ENCODE assay signal across 20 mouse cellular contexts in genomic region chr8:46791664-46792371, GRCm38 (mm10). TPM values are rescaled to one million over a fixed set of nuclear protein-coding genes. Genes with fewer than 3 reads are reported as not detected.
A peak's percentile ranks its signal among the peaks of the same experiment; 100 is the strongest.
DNase-seq lines count a peak whose midpoint lies in the region; ATAC-seq and TF ChIP-seq lines count a peak whose summit lies in the region.
"Had no signal": no experiment of that assay in that cellular context is flagged by ENCODE, and none has a peak within 500 bp of the region (broad histone marks: within the 10 kb centered on the region; RNA-seq: fewer than 3 reads in every experiment).

No protein-coding gene starts in this region.

- WGBS in lung, postnatal 0 days: 59% methylated on average over 5 of the region's 5 CpGs
- 64% methylated on average over 5 of the region's 5 CpGs for WGBS in liver, embryonic 13.5 days (ENCODE audit: insufficient replicate concordance)
- 77% methylated on average over 5 of the region's 5 CpGs for WGBS in stomach, embryonic 16.5 days

- H3K4me2 ChIP-seq in lung, postnatal 0 days (replicated peaks; ENCODE audit: low read depth, low read length): no peak overlapping the region; the same call in 1 of the 2 replicates
- no peak overlapping the region for H3K4me2 ChIP-seq in liver, embryonic 13.5 days
- H3K4me2 ChIP-seq in stomach, embryonic 16.5 days (ENCODE audit: low read depth, low read length): no peak overlapping the region
- H3K4me2 ChIP-seq: embryonic facial prominence, embryonic 15.5 days; hindbrain, embryonic 12.5 days; limb, embryonic 12.5 days had no signal

- TF ChIP-seq CTCF in lung, postnatal 0 days (IDR thresholded peaks at IDR 0.05): no peak

- H3K27ac ChIP-seq in lung, postnatal 0 days (ENCODE audit: low read length): peak overlapping the region; percentile 57
- H3K27ac ChIP-seq in liver, embryonic 13.5 days: peak overlapping the region; percentile 4; the same call in 1 of the 2 replicates
- peak overlapping the region; percentile 29; the same call in 1 of the 2 replicates for H3K27ac ChIP-seq in stomach, embryonic 16.5 days (ENCODE audit: low read length)
- H3K27ac ChIP-seq: embryonic facial prominence, embryonic 15.5 days; forebrain, embryonic 10.5 days; hindbrain, embryonic 12.5 days; layer of hippocampus, adult 2 months; left cerebral cortex, adult 2 months; limb, embryonic 12.5 days; midbrain, embryonic 10.5 days had no signal

- no peak overlapping the region for H3K4me3 ChIP-seq in lung, postnatal 0 days (ENCODE audit: low read depth, low read length)
- H3K4me3 ChIP-seq in liver, embryonic 13.5 days (replicated peaks): no peak overlapping the region
- H3K4me3 ChIP-seq in stomach, embryonic 16.5 days (replicated peaks; ENCODE audit: low read length): no peak overlapping the region
- H3K4me3 ChIP-seq: embryonic facial prominence, embryonic 15.5 days; forebrain, embryonic 10.5 days; hindbrain, embryonic 12.5 days; layer of hippocampus, adult 2 months; left cerebral cortex, adult 2 months; limb, embryonic 12.5 days; midbrain, embryonic 10.5 days had no signal

- DNase-seq in lung, postnatal 0 days (ENCODE audit: low spot score): peak; percentile 23
- no peak for DNase-seq in lung, postnatal 36 days
- DNase-seq in adipocyte (ENCODE audit: low spot score): peak; percentile 10
- no peak for DNase-seq in liver, embryonic 13.5 days
- no peak for DNase-seq in adrenal gland, adult 18-20 months (ENCODE audit: low spot score in 2 of 2)
- DNase-seq in right cerebral cortex, adult 18-20 months: no peak
- DNase-seq: adrenal gland, postnatal 10 days; cerebellum, adult 8-10 months; embryo, embryonic 11 days; gastrocnemius, postnatal 10 days; heart, postnatal 10 days; kidney, postnatal 10 days had no signal

- peaks cover 15% of the 10 kb centered on the region; the same call in 1 of the 2 replicates for H3K4me1 ChIP-seq in lung, postnatal 0 days (ENCODE audit: insufficient read depth, low read depth, low read length)
- H3K4me1 ChIP-seq in liver, embryonic 13.5 days (replicated peaks): peaks cover 61% of the 10 kb centered on the region
- H3K4me1 ChIP-seq in stomach, embryonic 16.5 days (ENCODE audit: control insufficient read depth, insufficient read depth, low read length): peaks cover 6% of the 10 kb centered on the region; the same call in 1 of the 2 replicates
- H3K4me1 ChIP-seq: embryonic facial prominence, embryonic 15.5 days; forebrain, embryonic 10.5 days; hindbrain, embryonic 12.5 days; limb, embryonic 12.5 days; midbrain, embryonic 10.5 days had no signal

- H3K27me3 ChIP-seq in lung, postnatal 0 days (replicated peaks; ENCODE audit: insufficient read depth, low read length): no peaks in the 10 kb centered on the region
- H3K27me3 ChIP-seq in liver, embryonic 13.5 days: no peaks in the 10 kb centered on the region
- no peaks in the 10 kb centered on the region for H3K27me3 ChIP-seq in stomach, embryonic 16.5 days (ENCODE audit: control insufficient read depth, insufficient read depth, low read length)
- H3K27me3 ChIP-seq: embryonic facial prominence, embryonic 15.5 days; hindbrain, embryonic 12.5 days; limb, embryonic 12.5 days had no signal

- H3K36me3 ChIP-seq in lung, postnatal 0 days (ENCODE audit: insufficient read depth, low read length): peaks cover 9% of the 10 kb centered on the region
- peaks cover under 1% of the 10 kb centered on the region for H3K36me3 ChIP-seq in liver, embryonic 13.5 days
- H3K36me3 ChIP-seq in stomach, embryonic 16.5 days (ENCODE audit: control insufficient read depth, insufficient read depth, low read length): no peaks in the 10 kb centered on the region

- no peaks in the 10 kb centered on the region for H3K9me3 ChIP-seq in lung, postnatal 0 days (ENCODE audit: low read length)
- H3K9me3 ChIP-seq in liver, embryonic 13.5 days (replicated peaks): no peaks in the 10 kb centered on the region
- no peaks in the 10 kb centered on the region for H3K9me3 ChIP-seq in stomach, embryonic 16.5 days (replicated peaks; ENCODE audit: control insufficient read depth, low read length)
- H3K9me3 ChIP-seq: embryonic facial prominence, embryonic 15.5 days; forebrain, embryonic 10.5 days; hindbrain, embryonic 12.5 days; limb, embryonic 12.5 days; midbrain, embryonic 10.5 days had no signal

- no peak overlapping the region for H3K9ac ChIP-seq in lung, postnatal 0 days (replicated peaks; ENCODE audit: low read depth)
- no peak overlapping the region for H3K9ac ChIP-seq in liver, embryonic 13.5 days
- no peak overlapping the region for H3K9ac ChIP-seq in stomach, embryonic 16.5 days (ENCODE audit: low read length)
- H3K9ac ChIP-seq: embryonic facial prominence, embryonic 15.5 days; hindbrain, embryonic 12.5 days; limb, embryonic 12.5 days had no signal

- peak; percentile 53 for ATAC-seq in lung, postnatal 0 days
- no peak for ATAC-seq in liver, embryonic 13.5 days (ENCODE audit: low read depth)
- ATAC-seq in stomach, embryonic 16.5 days (ENCODE audit: insufficient read depth, low FRiP score): no peak

- no peak for TF ChIP-seq EP300 in lung, postnatal 0 days (IDR thresholded peaks at IDR 0.05)

RNA-seq across cellular contexts. Expression of gene Irf2, which starts 52.3 kb away (rescaled TPM):
- 64.9 and 75.4 TPM in 2 replicates for polyA plus RNA-seq in lung, postnatal 0 days (2015; fragmentation: Nextera tagmentation; extraction: Ambion mirVana)
- 11.1 and 15.9 TPM in 2 replicates for polyA plus RNA-seq in liver, embryonic 13.5 days (2015; fragmentation: Nextera tagmentation; extraction: Ambion mirVana)
- polyA plus RNA-seq in stomach, embryonic 16.5 days (2015; fragmentation: Nextera tagmentation; extraction: Ambion mirVana): 18.1 and 27.5 TPM in 2 replicates
- 10 to 100 TPM; 46.8 to 54.1 TPM for total RNA-seq in adrenal gland, adult 18-20 months (2021)

Comparison
In these comparisons a context has a peak if more than half of its experiments do, and no peak if none do; other contexts are left out.
1. DNase-seq: peak in lung, postnatal 0 days (single experiment) and adipocyte (single experiment); none in lung, postnatal 36 days (single experiment), liver, embryonic 13.5 days (single experiment), adrenal gland, adult 18-20 months (0 of 2) and right cerebral cortex, adult 18-20 months (single experiment).
2. H3K27ac ChIP-seq: peak in every context shown above with its lines; median percentile 57 in lung, postnatal 0 days; 29 in stomach, embryonic 16.5 days; 4 in liver, embryonic 13.5 days.